8 mouse cellular contexts compared by ENCODE assay signal in genomic region chr9:89678974-89679373, GRCm38 (mm10). TPM values are rescaled to one million over a fixed set of nuclear protein-coding genes. Genes with fewer than 3 reads are reported as not detected.
A peak's percentile ranks its signal among the peaks of the same experiment; 100 is the strongest.
DNase-seq lines count a peak whose midpoint lies in the region; ATAC-seq lines count a peak whose summit lies in the region.

No protein-coding gene starts in this region.

- H3K27ac ChIP-seq in kidney, embryonic 15.5 days: no peak overlapping the region
- H3K27ac ChIP-seq in hindbrain, embryonic 15.5 days (replicated peaks): no peak overlapping the region
- H3K27ac ChIP-seq in midbrain, embryonic 16.5 days (ENCODE audit: low read length): no peak overlapping the region

- no peak overlapping the region for H3K4me2 ChIP-seq in kidney, embryonic 15.5 days
- H3K4me2 ChIP-seq in hindbrain, embryonic 15.5 days: no peak overlapping the region
- no peak overlapping the region for H3K4me2 ChIP-seq in midbrain, embryonic 16.5 days (ENCODE audit: low read length)

- no peak overlapping the region for H3K9ac ChIP-seq in kidney, embryonic 15.5 days
- H3K9ac ChIP-seq in hindbrain, embryonic 15.5 days: no peak overlapping the region
- no peak overlapping the region for H3K9ac ChIP-seq in midbrain, embryonic 16.5 days (ENCODE audit: low read depth, low read length)

- 53% methylated on average over 1 of the region's 1 CpGs for WGBS in kidney, embryonic 15.5 days
- WGBS in hindbrain, embryonic 15.5 days: 61% methylated on average over 1 of the region's 1 CpGs
- 56% methylated on average over 1 of the region's 1 CpGs for WGBS in midbrain, embryonic 16.5 days

- no peaks in the 10 kb centered on the region for H3K4me1 ChIP-seq in kidney, embryonic 15.5 days
- H3K4me1 ChIP-seq in hindbrain, embryonic 15.5 days (replicated peaks): no peaks in the 10 kb centered on the region
- no peaks in the 10 kb centered on the region for H3K4me1 ChIP-seq in midbrain, embryonic 16.5 days (ENCODE audit: control insufficient read depth, insufficient read depth, low read length)

- H3K27me3 ChIP-seq in kidney, embryonic 15.5 days: no peaks in the 10 kb centered on the region
- no peaks in the 10 kb centered on the region for H3K27me3 ChIP-seq in hindbrain, embryonic 15.5 days
- H3K27me3 ChIP-seq in midbrain, embryonic 16.5 days (ENCODE audit: control insufficient read depth, insufficient read depth, low read depth, low read length): no peaks in the 10 kb centered on the region

- peak; percentile 6 for DNase-seq in kidney, adult 18-20 months
- DNase-seq in brain, adult 2 months (ENCODE audit: low read depth, low spot score): peak; percentile 54
- no peak for DNase-seq in ovary, adult 18-20 months (ENCODE audit: low spot score)
- no peak for DNase-seq in MN1 (ENCODE audit: low spot score)
- DNase-seq in natural killer cell, adult 2 months (ENCODE audit: low spot score in 2 of 2): no peak

- H3K4me3 ChIP-seq in kidney, embryonic 15.5 days (replicated peaks): no peak overlapping the region
- no peak overlapping the region for H3K4me3 ChIP-seq in hindbrain, embryonic 15.5 days
- H3K4me3 ChIP-seq in midbrain, embryonic 16.5 days (ENCODE audit: low read depth, low read length): no peak overlapping the region

- no peaks in the 10 kb centered on the region for H3K36me3 ChIP-seq in kidney, embryonic 15.5 days
- H3K36me3 ChIP-seq in hindbrain, embryonic 15.5 days: no peaks in the 10 kb centered on the region
- H3K36me3 ChIP-seq in midbrain, embryonic 16.5 days (ENCODE audit: control insufficient read depth, insufficient read depth, low read length): no peaks in the 10 kb centered on the region

- ATAC-seq in kidney, embryonic 15.5 days (replicated peaks; ENCODE audit: low FRiP score): no peak
- ATAC-seq in hindbrain, embryonic 15.5 days (ENCODE audit: low FRiP score, low read depth): peak; percentile 85
- peak; percentile 72 for ATAC-seq in midbrain, embryonic 16.5 days

- H3K9me3 ChIP-seq in kidney, embryonic 15.5 days (replicated peaks): no peaks in the 10 kb centered on the region
- H3K9me3 ChIP-seq in hindbrain, embryonic 15.5 days: no peaks in the 10 kb centered on the region
- H3K9me3 ChIP-seq in midbrain, embryonic 16.5 days (replicated peaks; ENCODE audit: control insufficient read depth, low read length, poor library complexity, severe bottlenecking): no peaks in the 10 kb centered on the region

RNA-seq across cellular contexts. Expression of gene Tmed3, which starts 25.9 kb away (rescaled TPM):
- 85.3 and 92.8 TPM in 2 replicates for polyA plus RNA-seq in kidney, embryonic 15.5 days (2015; fragmentation: Nextera tagmentation; extraction: Ambion mirVana)
- polyA plus RNA-seq in hindbrain, embryonic 15.5 days (2015; fragmentation: Nextera tagmentation; extraction: Ambion mirVana): 58.7 and 60.1 TPM in 2 replicates
- polyA plus RNA-seq in midbrain, embryonic 16.5 days (2015; fragmentation: Nextera tagmentation; extraction: Ambion mirVana): 56.0 and 58.9 TPM in 2 replicates

RNA-seq across cellular contexts. Expression of gene Minar1, which starts 56.0 kb away (rescaled TPM):
- polyA plus RNA-seq in kidney, embryonic 15.5 days (2015; fragmentation: Nextera tagmentation; extraction: Ambion mirVana): 0.08 TPM in 2 replicates
- polyA plus RNA-seq in hindbrain, embryonic 15.5 days (2015; fragmentation: Nextera tagmentation; extraction: Ambion mirVana): 4.7 and 5.7 TPM in 2 replicates
- polyA plus RNA-seq in midbrain, embryonic 16.5 days (2015; fragmentation: Nextera tagmentation; extraction: Ambion mirVana): 2.3 TPM in 2 replicates

RNA-seq across cellular contexts. Expression of gene Ankrd34c, which starts 59.3 kb away (rescaled TPM):
- polyA plus RNA-seq in kidney, embryonic 15.5 days (2015; fragmentation: Nextera tagmentation; extraction: Ambion mirVana): not detected in 2 replicates
- polyA plus RNA-seq in hindbrain, embryonic 15.5 days (2015; fragmentation: Nextera tagmentation; extraction: Ambion mirVana): 0.45 and 0.73 TPM in 2 replicates
- polyA plus RNA-seq in midbrain, embryonic 16.5 days (2015; fragmentation: Nextera tagmentation; extraction: Ambion mirVana): 0.15 and 0.34 TPM in 2 replicates

Comparison
In these comparisons a context has a peak if more than half of its experiments do, and no peak if none do; other contexts are left out.
1. DNase-seq: peak in kidney, adult 18-20 months (single experiment) and brain, adult 2 months (single experiment); none in ovary, adult 18-20 months (single experiment), MN1 (single experiment) and natural killer cell, adult 2 months (0 of 2).